9 mouse cellular contexts compared by ENCODE assay signal in the genomic region with DNA sequence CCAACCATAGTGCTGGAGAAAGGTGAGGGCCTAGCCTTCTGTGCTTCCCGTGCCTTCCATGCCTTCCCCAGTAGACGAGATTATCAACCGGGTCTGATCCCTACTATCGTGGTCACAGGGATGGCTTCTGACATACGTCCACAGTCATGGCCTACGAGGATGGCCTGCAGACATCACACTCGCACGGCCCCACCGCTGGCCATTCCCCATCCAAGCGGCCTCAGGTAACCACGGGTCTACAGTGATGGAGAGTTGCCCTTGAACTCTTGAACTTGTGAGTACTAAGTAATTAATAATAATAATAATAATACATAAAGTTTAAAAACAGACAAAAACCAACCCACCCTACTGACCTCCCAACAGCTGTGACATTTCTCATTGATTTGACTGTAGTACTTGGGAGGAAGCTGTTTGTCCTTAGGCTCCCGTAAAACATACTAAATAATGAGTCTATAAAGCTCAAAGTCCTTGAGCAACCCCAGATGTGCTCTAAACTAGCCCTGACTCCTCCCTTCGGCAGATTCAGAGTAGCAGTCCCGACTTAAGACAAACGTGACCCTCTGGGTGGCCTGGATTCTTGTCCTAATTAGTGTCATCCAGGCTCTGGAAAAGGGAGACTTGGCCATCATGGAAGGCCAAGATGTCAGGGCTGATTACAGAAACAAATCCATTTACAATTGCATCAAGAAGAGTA.
DNase-seq lines count a peak whose midpoint lies in the region; ATAC-seq and TF ChIP-seq lines count a peak whose summit lies in the region.
"Had no signal": no experiment of that assay in that cellular context is flagged by ENCODE, and none has a peak within 500 bp of the region (broad histone marks: within the 10 kb centered on the region; RNA-seq: fewer than 3 reads in every experiment).

No protein-coding gene starts in this region.

- no peak overlapping the region for H3K4me2 ChIP-seq in lung, embryonic 16.5 days (ENCODE audit: low read depth, low read length)
- peak overlapping the region; percentile 28 for H3K4me2 ChIP-seq in intestine, postnatal 0 days (replicated peaks; ENCODE audit: low read depth)
- no peak overlapping the region for H3K4me2 ChIP-seq in stomach, embryonic 15.5 days

- 70% methylated on average over 15 of the region's 15 CpGs for WGBS in lung, embryonic 16.5 days
- 56% methylated on average over 15 of the region's 15 CpGs for WGBS in intestine, postnatal 0 days
- WGBS in stomach, embryonic 15.5 days: 51% methylated on average over 15 of the region's 15 CpGs

- no peak overlapping the region for H3K9ac ChIP-seq in lung, embryonic 16.5 days (ENCODE audit: low read length)
- no peak overlapping the region for H3K9ac ChIP-seq in intestine, postnatal 0 days (ENCODE audit: low read depth, low read length)
- no peak overlapping the region for H3K9ac ChIP-seq in stomach, embryonic 15.5 days

- H3K9me3 ChIP-seq in lung, embryonic 16.5 days (ENCODE audit: control insufficient read depth, low read length): no peaks in the 10 kb centered on the region
- H3K9me3 ChIP-seq in intestine, postnatal 0 days (ENCODE audit: control insufficient read depth): no peaks in the 10 kb centered on the region
- no peaks in the 10 kb centered on the region for H3K9me3 ChIP-seq in stomach, embryonic 15.5 days

- DNase-seq in lung, postnatal 36 days: no peak
- peak; percentile 39 to 64 for DNase-seq in kidney, postnatal 25 days
- no peak for DNase-seq in adrenal gland, postnatal 14 days
- DNase-seq in urinary bladder, postnatal 14 days (ENCODE audit: low spot score): no peak
- DNase-seq: adrenal gland, postnatal 36 days had no signal

- ATAC-seq in lung, embryonic 16.5 days (ENCODE audit: low read depth): no peak
- ATAC-seq in intestine, postnatal 0 days: 0 out of 2 replicates have a peak, but pooled peaks have one; percentile 26
- ATAC-seq in stomach, embryonic 15.5 days (ENCODE audit: insufficient read depth, low FRiP score, low read depth): peak; percentile 57; the same call in 1 of the 2 replicates
- ATAC-seq: inflammation-experienced regulatory T-cells, adult 6 months had no signal

- peaks cover 24% of the 10 kb centered on the region for H3K4me1 ChIP-seq in lung, embryonic 16.5 days (replicated peaks; ENCODE audit: control insufficient read depth, insufficient read depth, low read length)
- H3K4me1 ChIP-seq in intestine, postnatal 0 days (replicated peaks; ENCODE audit: control insufficient read depth, insufficient read depth, low read length): 0 out of 2 replicates have a peak, but pooled peaks cover 3% of the 10 kb centered on the region
- H3K4me1 ChIP-seq in stomach, embryonic 15.5 days: peaks cover 10% of the 10 kb centered on the region

- no peak overlapping the region for H3K4me3 ChIP-seq in lung, embryonic 16.5 days (ENCODE audit: low read length)
- H3K4me3 ChIP-seq in intestine, postnatal 0 days (ENCODE audit: low read depth, low read length): no peak overlapping the region
- H3K4me3 ChIP-seq in stomach, embryonic 15.5 days (replicated peaks): no peak overlapping the region

- no peaks in the 10 kb centered on the region for H3K27me3 ChIP-seq in lung, embryonic 16.5 days (ENCODE audit: control insufficient read depth, insufficient read depth, low read depth, low read length)
- no peaks in the 10 kb centered on the region for H3K27me3 ChIP-seq in intestine, postnatal 0 days (replicated peaks; ENCODE audit: control insufficient read depth, insufficient read depth, low read length)
- H3K27me3 ChIP-seq in stomach, embryonic 15.5 days (replicated peaks): no peaks in the 10 kb centered on the region

- no peak for TF ChIP-seq CTCF in intestine, postnatal 0 days (IDR thresholded peaks at IDR 0.05; ENCODE audit: low read depth)

- H3K36me3 ChIP-seq in lung, embryonic 16.5 days (ENCODE audit: control insufficient read depth, insufficient read depth, low read length): no peaks in the 10 kb centered on the region
- no peaks in the 10 kb centered on the region for H3K36me3 ChIP-seq in intestine, postnatal 0 days (ENCODE audit: control insufficient read depth, insufficient read depth)
- H3K36me3 ChIP-seq in stomach, embryonic 15.5 days: no peaks in the 10 kb centered on the region

- peak overlapping the region; percentile 36; the same call in 1 of the 2 replicates for H3K27ac ChIP-seq in lung, embryonic 16.5 days (ENCODE audit: low read length)
- H3K27ac ChIP-seq in intestine, postnatal 0 days (ENCODE audit: low read depth, low read length): peak overlapping the region; percentile 58; the same call in 1 of the 2 replicates
- H3K27ac ChIP-seq in stomach, embryonic 15.5 days: peak overlapping the region; percentile 55

Comparison
In these comparisons a context has a peak if more than half of its experiments do, and no peak if none do; other contexts are left out.
1. DNase-seq: peak in kidney, postnatal 25 days (2 of 2); none in lung, postnatal 36 days (single experiment), adrenal gland, postnatal 14 days (single experiment) and urinary bladder, postnatal 14 days (single experiment).
2. Peak in every context shown above with its lines, with median percentiles within 50 percentile points of each other: H3K27ac ChIP-seq.